Comparison of ENCODE assay signal across 17 mouse cellular contexts in the genomic region with DNA sequence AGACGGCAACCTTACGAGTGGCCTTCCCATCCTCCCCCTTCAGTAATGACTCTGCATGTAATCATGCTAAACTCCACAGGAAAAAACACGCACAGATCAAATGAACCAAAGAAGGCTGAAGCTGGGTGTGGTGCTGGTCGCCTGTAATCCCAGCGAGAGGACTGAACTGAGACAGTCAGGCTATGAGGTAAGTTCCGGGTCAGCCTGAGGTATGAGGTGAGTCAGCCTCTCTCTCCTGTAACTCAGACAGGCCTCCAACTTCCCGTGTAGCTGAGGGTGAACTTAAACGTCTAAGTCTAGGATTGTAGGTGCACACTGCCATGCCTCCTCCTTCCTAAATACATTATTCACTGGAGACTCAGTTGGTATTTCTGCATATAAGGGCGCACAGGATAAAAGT.
"Had no signal": no experiment of that assay in that cellular context is flagged by ENCODE, and none has a peak within 500 bp of the region (broad histone marks: within the 10 kb centered on the region; RNA-seq: fewer than 3 reads in every experiment).

No protein-coding gene starts in this region.

- H3K27ac ChIP-seq: kidney, postnatal 0 days; layer of hippocampus, adult 2 months; limb, embryonic 12.5 days; limb, embryonic 15.5 days; liver, embryonic 14.5 days; lung, embryonic 15.5 days had no signal

- H3K4me1 ChIP-seq: limb, embryonic 12.5 days had no signal

- H3K36me3 ChIP-seq: limb, embryonic 12.5 days; limb, embryonic 15.5 days; lung, embryonic 15.5 days had no signal

- H3K9ac ChIP-seq: limb, embryonic 12.5 days; limb, embryonic 15.5 days; liver, embryonic 14.5 days; lung, embryonic 15.5 days had no signal

- H3K4me3 ChIP-seq: layer of hippocampus, adult 2 months; limb, embryonic 12.5 days; limb, embryonic 15.5 days; lung, embryonic 15.5 days had no signal

- DNase-seq: left cerebral cortex, postnatal 4 days; lung, adult 18-20 months; lung, postnatal 10 days; lung, postnatal 36 days; midbrain, embryonic 14.5 days; right cerebral cortex, adult 18-20 months; right cerebral cortex, postnatal 14 days; right cerebral cortex, postnatal 4 days; thymus, postnatal 25 days had no signal

- H3K4me2 ChIP-seq: limb, embryonic 12.5 days; limb, embryonic 15.5 days; liver, embryonic 11.5 days; lung, embryonic 15.5 days; midbrain, embryonic 11.5 days had no signal

- H3K9me3 ChIP-seq: limb, embryonic 15.5 days; lung, embryonic 15.5 days had no signal

- H3K27me3 ChIP-seq: limb, embryonic 12.5 days; limb, embryonic 15.5 days; lung, embryonic 15.5 days had no signal
